Mouse (Mus musculus): ENCODE data around the gene 1190005I06Rik. TPM values are rescaled to one million over a fixed set of nuclear protein-coding genes. Genes with fewer than 3 reads are reported as not detected.

The 1190005I06Rik gene
- polyA plus RNA-seq (2016; fragmentation: Nextera tagmentation; extraction: Ambion mirVana) = 1.7 and 3.1 TPM in 2 replicates

DNA sequence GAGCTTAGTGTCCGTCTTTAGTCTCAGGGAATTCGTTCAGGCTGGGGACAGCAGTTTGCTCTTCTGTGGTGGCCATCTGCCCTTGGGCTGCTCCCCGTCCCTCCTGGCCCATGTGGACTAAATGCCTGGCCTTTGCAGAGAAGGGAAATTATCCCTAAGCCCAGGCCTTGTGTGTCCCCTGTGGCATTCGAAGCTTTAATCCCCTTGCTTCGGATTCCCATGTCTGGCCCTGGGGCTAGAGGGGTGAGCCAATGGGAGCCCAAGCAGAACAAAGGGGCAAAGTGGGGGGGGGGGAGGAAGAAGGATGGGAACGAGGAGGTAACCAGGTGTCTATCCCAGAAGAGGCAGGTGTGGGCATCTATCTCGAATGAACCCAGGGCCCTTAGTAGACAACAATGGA, at the start of gene 1190005I06Rik:
1190005I06Rik (minus strand) TSS at position 101 of the 400 bp plus-strand sequence.
- no peak within 1 kb of the TSS for H3K9ac ChIP-seq
- ATAC-seq (ENCODE audit: low FRiP score) = no peak
- H3K27me3 ChIP-seq = no peaks in the 10 kb centered on the region
- H3K36me3 ChIP-seq (replicated peaks) = no peaks in the 10 kb centered on the region
- WGBS = 21% methylated on average over 7 of the region's 7 CpGs
- no peak within 1 kb of the TSS for H3K4me3 ChIP-seq (replicated peaks)
- no peaks in the 10 kb centered on the region for H3K9me3 ChIP-seq
- no peak within 1 kb of the TSS for H3K4me2 ChIP-seq
- H3K27ac ChIP-seq = no peak within 1 kb of the TSS
- H3K4me1 ChIP-seq = peaks cover 9% of the 10 kb centered on the region; the same call in 1 of the 2 replicates

DNA sequence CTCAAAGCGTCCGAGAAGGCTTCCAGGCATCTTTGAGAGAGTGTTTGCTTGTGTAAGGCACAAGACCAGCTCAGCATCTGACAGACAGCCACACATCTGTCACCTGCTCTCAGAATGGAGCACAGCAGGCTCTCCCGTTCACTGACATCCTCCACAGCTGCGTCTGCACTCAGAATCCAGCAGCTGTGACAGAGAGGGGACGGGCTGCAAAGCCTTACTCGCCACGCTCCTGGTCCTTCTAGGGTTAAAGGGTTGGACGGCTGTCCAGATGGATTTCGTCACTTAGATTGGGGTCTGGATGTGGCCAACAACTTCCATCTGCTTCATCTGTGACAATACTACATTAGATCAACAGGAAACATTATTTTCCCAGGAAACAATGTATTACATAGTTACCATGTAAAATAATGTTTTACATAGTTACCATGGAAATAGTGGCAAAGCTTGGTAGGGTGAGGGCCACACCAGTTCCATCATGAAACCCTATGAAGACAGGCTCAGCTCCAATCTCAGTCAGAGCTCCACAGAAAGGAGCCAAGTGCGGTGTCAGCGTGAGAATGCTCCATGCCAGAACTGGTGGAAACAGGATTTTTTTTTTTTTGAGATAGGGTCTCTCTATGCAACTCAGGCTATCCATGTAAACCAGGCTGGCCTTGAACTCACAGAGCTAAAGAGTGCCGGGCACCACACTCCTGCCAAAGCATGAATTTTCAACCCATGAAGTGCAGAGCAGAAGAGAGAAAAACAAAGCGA, 49.1 kb upstream of the 1190005I06Rik start:
- Histone ChIP-seq H3K27ac (no peak overlapping the region), H3K4me1 (no peaks in the 10 kb centered on the region), H3K9ac (no peak overlapping the region), H3K27me3 (peaks cover 4% of the 10 kb centered on the region; the same call in 1 of the 2 replicates), H3K9me3 (no peaks in the 10 kb centered on the region), H3K36me3 (replicated peaks) (no peaks in the 10 kb centered on the region), H3K4me2 (no peak overlapping the region), H3K4me3 (replicated peaks) (no peak overlapping the region)
- 79% methylated on average over 13 of the region's 13 CpGs for WGBS
- ATAC-seq (ENCODE audit: low FRiP score) = no peak

DNA sequence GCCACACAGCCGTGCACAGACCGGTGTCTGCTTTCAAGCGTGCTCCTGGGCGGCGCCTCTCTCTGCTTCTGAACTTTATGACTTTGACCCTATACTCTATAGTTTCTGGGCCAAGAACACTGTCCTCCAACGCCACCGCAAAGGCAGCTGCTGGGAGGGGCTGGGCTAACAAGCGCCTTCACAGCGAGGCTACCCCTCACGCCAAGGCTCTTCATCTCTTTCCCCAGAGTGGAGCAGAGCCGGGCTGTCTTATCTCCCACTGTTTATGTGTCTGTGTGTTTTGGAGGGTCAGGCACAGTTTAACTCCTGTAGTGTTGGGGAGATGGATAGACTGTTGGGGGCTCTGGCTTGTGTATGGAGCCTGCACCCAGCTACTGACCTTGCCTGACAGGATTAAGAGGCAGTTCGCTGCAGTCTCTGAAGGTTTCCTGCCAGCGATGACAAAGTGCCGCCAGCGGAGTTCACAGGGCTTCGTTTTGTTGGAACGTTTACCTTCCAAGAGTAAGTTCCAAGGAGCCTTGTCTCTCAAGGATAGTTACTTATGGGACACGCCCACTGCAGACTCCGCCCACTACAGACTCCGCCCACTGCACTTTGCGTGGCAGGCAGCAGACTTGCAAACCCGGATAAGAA, 46.5 kb upstream of the 1190005I06Rik start:
- no peaks in the 10 kb centered on the region for H3K9me3 ChIP-seq
- no peak for ATAC-seq (ENCODE audit: low FRiP score)
- H3K27ac ChIP-seq = no peak overlapping the region
- H3K27me3 ChIP-seq = peaks cover 4% of the 10 kb centered on the region; the same call in 1 of the 2 replicates
- H3K4me2 ChIP-seq = no peak overlapping the region
- H3K9ac ChIP-seq = no peak overlapping the region
- no peaks in the 10 kb centered on the region for H3K36me3 ChIP-seq (replicated peaks)
- no peak overlapping the region for H3K4me3 ChIP-seq (replicated peaks)
- H3K4me1 ChIP-seq = no peaks in the 10 kb centered on the region
- WGBS = 61% methylated on average over 22 of the region's 22 CpGs

DNA sequence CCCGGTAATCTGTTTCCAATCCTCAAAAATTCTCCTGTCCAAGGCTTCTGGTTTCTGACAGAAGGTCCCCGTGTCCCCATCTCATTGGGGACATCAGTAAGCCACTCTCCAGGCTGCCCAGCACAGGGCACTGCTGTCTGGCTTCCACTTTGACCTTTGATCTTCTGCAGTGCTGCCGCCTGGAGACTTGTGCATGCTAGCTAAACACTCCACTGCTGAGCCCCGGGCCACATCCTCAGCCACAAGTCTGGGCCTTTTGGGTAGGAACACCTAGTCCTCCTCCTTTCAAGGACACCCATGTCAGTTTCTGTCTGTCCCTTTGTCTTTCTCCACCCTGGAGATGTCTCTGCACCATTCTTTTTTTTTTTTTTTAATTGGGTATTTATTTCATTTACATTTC, 45.5 kb upstream of the 1190005I06Rik start:
- Histone ChIP-seq H3K4me1 (no peaks in the 10 kb centered on the region), H3K27me3 (peaks cover 4% of the 10 kb centered on the region; the same call in 1 of the 2 replicates), H3K36me3 (replicated peaks) (no peaks in the 10 kb centered on the region), H3K9ac (no peak overlapping the region), H3K4me2 (no peak overlapping the region), H3K27ac (no peak overlapping the region), H3K9me3 (no peaks in the 10 kb centered on the region), H3K4me3 (replicated peaks) (no peak overlapping the region)
- ATAC-seq (ENCODE audit: low FRiP score) = no peak
- WGBS = 79% methylated on average over 4 of the region's 4 CpGs

DNA sequence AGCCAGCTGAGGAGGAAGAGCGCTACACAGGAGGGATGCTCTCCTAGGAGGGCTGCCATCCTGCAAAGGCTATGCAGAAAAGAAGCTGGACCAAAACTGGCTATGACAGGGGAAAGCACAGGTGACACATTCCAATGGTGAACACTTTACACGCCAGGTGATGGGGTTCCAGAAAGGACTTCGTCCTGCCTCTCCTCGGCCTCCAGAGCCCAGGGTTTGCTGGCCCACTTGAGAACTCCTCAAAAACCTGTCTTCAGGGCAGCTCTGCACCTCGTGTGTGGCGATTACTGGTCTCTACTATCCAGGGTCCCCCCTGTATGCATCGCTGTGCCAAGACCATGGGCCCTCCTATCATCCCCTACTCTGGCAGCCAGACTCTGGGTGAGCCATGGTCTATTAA, 41.1 kb upstream of the 1190005I06Rik start:
- H3K4me2 ChIP-seq = no peak overlapping the region
- ATAC-seq (ENCODE audit: low FRiP score) = no peak
- H3K9me3 ChIP-seq = no peaks in the 10 kb centered on the region
- no peak overlapping the region for H3K4me3 ChIP-seq (replicated peaks)
- H3K9ac ChIP-seq = no peak overlapping the region
- peaks cover 12% of the 10 kb centered on the region; the same call in 1 of the 2 replicates for H3K27me3 ChIP-seq
- 91% methylated on average over 7 of the region's 7 CpGs for WGBS
- no peak overlapping the region for H3K27ac ChIP-seq
- no peaks in the 10 kb centered on the region for H3K36me3 ChIP-seq (replicated peaks)
- H3K4me1 ChIP-seq = no peaks in the 10 kb centered on the region

DNA sequence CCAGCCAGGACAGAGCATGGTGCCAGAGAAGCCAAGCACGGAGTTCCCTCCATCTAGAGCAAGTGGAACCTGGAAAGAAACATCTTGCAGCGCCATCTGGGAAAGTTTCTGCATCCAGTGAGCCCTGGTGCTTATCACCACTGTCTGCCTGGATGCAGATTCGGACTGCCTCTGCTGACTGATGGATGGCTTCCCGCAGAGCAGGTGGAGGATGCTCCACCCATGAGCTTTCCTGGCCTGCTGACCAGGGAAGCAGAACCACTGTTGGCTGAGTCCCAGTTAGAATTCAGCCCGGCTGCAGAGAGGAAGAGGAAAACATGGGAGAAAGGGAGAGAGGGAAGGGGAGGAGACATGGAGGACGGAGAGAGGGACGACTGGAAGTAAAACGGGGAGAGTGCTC, 40.4 kb upstream of the 1190005I06Rik start:
- H3K9ac ChIP-seq = no peak overlapping the region
- H3K27ac ChIP-seq = no peak overlapping the region
- WGBS = 83% methylated on average over 8 of the region's 8 CpGs
- no peak overlapping the region for H3K4me3 ChIP-seq (replicated peaks)
- H3K27me3 ChIP-seq = peaks cover 12% of the 10 kb centered on the region; the same call in 1 of the 2 replicates
- no peaks in the 10 kb centered on the region for H3K36me3 ChIP-seq (replicated peaks)
- H3K4me1 ChIP-seq = no peaks in the 10 kb centered on the region
- no peaks in the 10 kb centered on the region for H3K9me3 ChIP-seq
- no peak overlapping the region for H3K4me2 ChIP-seq
- no peak for ATAC-seq (ENCODE audit: low FRiP score)

DNA sequence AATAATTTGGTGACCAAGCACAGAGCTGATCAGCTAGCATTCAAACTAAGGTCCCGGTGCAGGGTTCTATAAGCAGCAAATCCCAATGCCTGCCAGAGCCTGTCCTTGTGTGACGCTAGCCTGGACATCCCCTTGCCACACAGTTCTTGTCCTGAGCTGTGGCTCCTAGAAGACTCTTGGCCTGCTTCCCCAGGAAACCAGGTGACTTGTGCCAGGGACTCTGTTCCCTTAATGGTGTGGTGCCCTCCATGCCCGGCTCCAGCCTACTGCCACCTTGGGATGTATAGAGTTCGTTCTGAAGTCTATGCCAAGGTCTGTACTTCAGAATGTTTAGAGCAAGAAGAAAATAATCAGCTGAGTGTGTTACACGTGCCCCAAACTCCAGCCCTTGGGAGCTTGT, 39.1 kb upstream of the 1190005I06Rik start:
- Histone ChIP-seq H3K9me3 (no peaks in the 10 kb centered on the region), H3K9ac (no peak overlapping the region), H3K4me3 (replicated peaks) (no peak overlapping the region), H3K4me2 (no peak overlapping the region), H3K27me3 (peaks cover 12% of the 10 kb centered on the region; the same call in 1 of the 2 replicates), H3K36me3 (replicated peaks) (no peaks in the 10 kb centered on the region), H3K27ac (no peak overlapping the region), H3K4me1 (no peaks in the 10 kb centered on the region)
- 80% methylated on average over 5 of the region's 5 CpGs for WGBS
- ATAC-seq (ENCODE audit: low FRiP score) = no peak

DNA sequence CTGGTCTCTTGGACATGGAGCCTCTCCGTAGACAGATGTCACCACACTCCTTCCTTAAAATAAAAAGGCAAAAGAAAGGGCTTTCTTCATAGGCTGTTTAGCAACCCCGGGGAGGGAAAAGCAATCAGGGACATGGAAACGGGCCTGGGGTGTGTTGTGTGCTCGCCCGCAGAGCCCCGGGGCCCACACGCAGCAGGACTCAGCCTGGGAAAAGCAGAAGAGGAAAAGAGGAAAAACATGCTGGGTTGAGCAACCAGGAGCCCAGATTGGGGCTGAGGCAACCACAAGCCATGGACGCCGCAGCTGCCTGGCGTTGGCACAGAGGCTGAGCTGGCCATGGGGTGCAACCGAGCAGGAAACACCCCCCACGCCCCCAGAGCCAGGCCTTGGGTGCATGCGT, 38.6 kb upstream of the 1190005I06Rik start:
- Histone ChIP-seq H3K4me1 (no peaks in the 10 kb centered on the region), H3K36me3 (replicated peaks) (no peaks in the 10 kb centered on the region), H3K9ac (no peak overlapping the region), H3K9me3 (no peaks in the 10 kb centered on the region), H3K27me3 (peaks cover 12% of the 10 kb centered on the region; the same call in 1 of the 2 replicates), H3K4me3 (replicated peaks) (no peak overlapping the region), H3K4me2 (no peak overlapping the region), H3K27ac (no peak overlapping the region)
- 84% methylated on average over 13 of the region's 13 CpGs for WGBS
- no peak for ATAC-seq (ENCODE audit: low FRiP score)

DNA sequence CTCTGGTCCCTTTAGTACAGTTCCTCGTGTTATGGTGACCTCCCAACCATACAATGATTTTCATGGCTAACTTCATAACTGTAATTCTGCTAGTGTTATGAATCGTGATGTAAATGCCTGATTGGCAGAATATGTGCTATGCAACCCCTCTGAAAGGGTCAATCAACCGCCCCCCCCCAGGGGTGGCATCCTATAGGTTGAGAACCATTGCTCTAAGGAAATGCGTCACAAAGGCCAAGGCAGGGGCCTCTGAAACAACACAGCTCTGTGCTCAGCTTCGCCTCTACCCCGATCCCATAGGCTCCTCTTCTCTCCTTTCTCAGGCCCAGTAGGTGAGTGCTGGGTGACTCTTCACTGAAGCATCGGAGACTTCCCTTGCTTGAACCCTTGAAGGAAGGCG, 38.2 kb upstream of the 1190005I06Rik start:
- no peak for ATAC-seq (ENCODE audit: low FRiP score)
- no peak overlapping the region for H3K4me2 ChIP-seq
- H3K4me3 ChIP-seq (replicated peaks) = no peak overlapping the region
- WGBS = 74% methylated on average over 8 of the region's 8 CpGs
- no peak overlapping the region for H3K9ac ChIP-seq
- no peaks in the 10 kb centered on the region for H3K4me1 ChIP-seq
- H3K9me3 ChIP-seq = no peaks in the 10 kb centered on the region
- no peaks in the 10 kb centered on the region for H3K36me3 ChIP-seq (replicated peaks)
- peaks cover 12% of the 10 kb centered on the region; the same call in 1 of the 2 replicates for H3K27me3 ChIP-seq
- H3K27ac ChIP-seq = no peak overlapping the region

DNA sequence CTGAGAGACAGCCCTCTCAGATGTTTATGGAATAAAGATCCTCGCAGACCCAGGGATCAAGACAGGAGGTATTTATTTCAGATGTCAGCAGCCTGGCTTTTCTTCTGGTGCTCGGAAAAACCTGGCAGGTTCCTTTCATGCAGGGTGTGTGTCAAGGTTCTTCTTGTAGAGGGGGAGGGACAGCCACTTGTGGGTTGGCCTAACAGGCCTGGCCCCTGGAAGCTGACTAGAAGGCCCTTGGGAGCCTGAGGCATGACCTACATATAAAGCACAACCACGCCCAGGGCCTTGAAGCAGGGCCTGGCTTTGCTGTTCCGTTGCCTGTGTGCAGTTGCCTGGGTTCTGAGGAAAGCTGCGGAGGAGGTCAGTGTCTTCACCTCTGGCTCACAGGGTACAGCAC, 37.7 kb upstream of the 1190005I06Rik start:
- peaks cover 12% of the 10 kb centered on the region; the same call in 1 of the 2 replicates for H3K27me3 ChIP-seq

DNA sequence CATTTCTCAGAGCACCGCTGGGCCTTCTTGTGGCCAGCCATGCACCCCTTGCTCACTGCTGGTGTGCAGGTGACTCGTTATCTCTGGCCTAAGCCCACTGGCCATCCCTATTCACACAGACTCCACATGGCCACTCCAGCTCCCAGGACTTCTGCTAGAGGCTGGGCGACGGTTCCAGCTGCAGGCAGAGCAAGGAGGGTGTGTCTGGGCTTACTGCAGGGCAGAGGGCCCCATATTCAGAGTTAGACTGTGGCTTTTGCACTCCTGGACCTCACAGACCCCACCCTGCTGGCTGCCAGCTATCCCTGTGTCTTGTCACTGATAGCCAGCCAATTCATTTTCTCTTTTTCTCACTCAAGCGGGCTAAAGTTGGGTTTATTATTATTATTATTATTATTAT, 36.6 kb upstream of the 1190005I06Rik start:
- no peak overlapping the region for H3K4me3 ChIP-seq (replicated peaks)
- ATAC-seq (ENCODE audit: low FRiP score) = no peak
- H3K27ac ChIP-seq = no peak overlapping the region
- H3K27me3 ChIP-seq = peaks cover 12% of the 10 kb centered on the region; the same call in 1 of the 2 replicates
- H3K36me3 ChIP-seq (replicated peaks) = no peaks in the 10 kb centered on the region
- 56% methylated on average over 5 of the region's 5 CpGs for WGBS
- no peaks in the 10 kb centered on the region for H3K4me1 ChIP-seq
- H3K9me3 ChIP-seq = no peaks in the 10 kb centered on the region
- H3K9ac ChIP-seq = no peak overlapping the region
- no peak overlapping the region for H3K4me2 ChIP-seq

More for the DNA sequence above, 37.7 kb upstream of the 1190005I06Rik start:
- Histone ChIP-seq H3K4me3 (replicated peaks) (no peak overlapping the region), H3K36me3 (replicated peaks) (no peaks in the 10 kb centered on the region), H3K4me2 (no peak overlapping the region), H3K4me1 (no peaks in the 10 kb centered on the region), H3K9me3 (no peaks in the 10 kb centered on the region), H3K9ac (no peak overlapping the region), H3K27ac (no peak overlapping the region)
- ATAC-seq (ENCODE audit: low FRiP score) = no peak
- WGBS = 80% methylated on average over 5 of the region's 5 CpGs

DNA sequence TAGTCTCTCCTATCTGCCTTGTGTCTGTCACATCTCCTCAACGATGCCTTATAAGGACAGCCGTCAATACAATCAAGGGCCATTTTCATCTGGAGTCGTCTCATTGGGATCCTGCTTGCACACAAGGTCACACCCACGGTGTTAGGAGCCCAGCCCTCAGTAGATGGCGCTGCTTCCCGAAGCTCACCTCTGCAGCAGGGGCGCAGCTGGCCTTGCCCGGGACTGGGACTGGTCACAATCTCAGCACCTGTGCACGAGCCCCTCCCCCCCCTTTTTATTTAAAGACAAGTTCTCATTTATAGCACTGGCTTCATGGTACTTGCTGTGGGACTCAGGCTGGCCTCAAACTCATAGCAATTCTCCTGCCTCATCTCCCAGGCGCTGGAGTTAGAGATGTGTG, 36.2 kb upstream of the 1190005I06Rik start:
- ATAC-seq (ENCODE audit: low FRiP score) = no peak
- H3K4me2 ChIP-seq = no peak overlapping the region
- H3K4me3 ChIP-seq (replicated peaks) = no peak overlapping the region
- H3K36me3 ChIP-seq (replicated peaks) = no peaks in the 10 kb centered on the region
- H3K27ac ChIP-seq = no peak overlapping the region
- H3K4me1 ChIP-seq = no peaks in the 10 kb centered on the region
- 14% methylated on average over 10 of the region's 10 CpGs for whole genome bisulfite sequencing
- H3K27me3 ChIP-seq = peaks cover 12% of the 10 kb centered on the region; the same call in 1 of the 2 replicates
- no peaks in the 10 kb centered on the region for H3K9me3 ChIP-seq
- H3K9ac ChIP-seq = no peak overlapping the region

Data from forebrain, embryonic 12.5 days (tissue).